Mouse (Mus musculus) large intestine, adult 2 months (tissue): ENCODE results near the gene Ssh2. TPM values are rescaled to one million over a fixed set of nuclear protein-coding genes. Genes with fewer than 3 reads are reported as not detected.

Experiments used
- DNase-seq: peaks from one replicate; pipeline ENCODE4 v3.0.0-alpha.2; 2012; ENCODE audit warnings: low read depth, low spot score
- WGBS: fragments of 180-500 bp; shearing (Covaris S2); methylation state at CpG from one replicate; pipeline ENCODE4 v1.1.7; 2018; 5-methylcytosine and 5-hydroxymethylcytosine counted together
- polyA plus RNA-seq: library from polyadenylated mRNA; depleted of rRNA; stranded (reverse); fragments of >200 nt; gene quantifications from 2 replicates; pipeline ENCODE4 v1.2.3, GENCODE M21; 2012

Ssh2 gene
- polyA plus RNA-seq, 1 experiment: 5.8 TPM

GRCm38 (mm10) chr11:77483043-77483442 is 267.0 kb downstream of the Ssh2 start:
- no peak for DNase-seq
- WGBS: 63% methylated on average over 3 of the region's 3 CpGs

GRCm38 (mm10) chr11:77483510-77484255 is 267.6 kb downstream of the Ssh2 start:
- DNase-seq: no peak
- 63% methylated on average over 11 of the region's 11 CpGs for WGBS

GRCm38 (mm10) chr11:77485229-77485628 is 269.1 kb downstream of the Ssh2 start:
- no peak for DNase-seq
- 71% methylated on average over 6 of the region's 6 CpGs for WGBS

GRCm38 (mm10) chr11:77486798-77487197 is 270.7 kb downstream of the Ssh2 start:
- 64% methylated on average over 5 of the region's 5 CpGs for WGBS
- no peak for DNase-seq

GRCm38 (mm10) chr11:77488771-77489581 is 272.9 kb downstream of the Ssh2 start:
- WGBS: 5% methylated on average over 55 of the region's 55 CpGs

GRCm38 (mm10) chr11:77489591-77490235 is 273.6 kb downstream of the Ssh2 start, which contains the start of gene Ankrd13b:
Gene Ankrd13b (minus strand): TSS chr11:77489678.
- DNase-seq: no peak

More at GRCm38 (mm10) chr11:77488771-77489581, 272.9 kb downstream of the Ssh2 start:
- DNase-seq: no peak

GRCm38 (mm10) chr11:77490451-77490850 is 274.4 kb downstream of the Ssh2 start:
- DNase-seq: no peak
- WGBS: 59% methylated on average over 6 of the region's 6 CpGs

More at GRCm38 (mm10) chr11:77489591-77490235, 273.6 kb downstream of the Ssh2 start, which contains the start of gene Ankrd13b:
- 2% methylated on average over 78 of the region's 87 CpGs for WGBS

GRCm38 (mm10) chr11:77491123-77491501 is 275.0 kb downstream of the Ssh2 start:
- DNase-seq: no peak
- 0% methylated on average over 13 of the region's 13 CpGs for WGBS

- 1% methylated on average over 23 of the region's 23 CpGs for WGBS
- no peak for DNase-seq
Observed at GRCm38 (mm10) chr11:77491502-77492291, 275.6 kb downstream of the Ssh2 start.

- DNase-seq: no peak
- 1% methylated on average over 18 of the region's 18 CpGs for WGBS
Observed at GRCm38 (mm10) chr11:77492311-77492871, 276.3 kb downstream of the Ssh2 start.

GRCm38 (mm10) chr11:77492911-77493332 is 276.8 kb downstream of the Ssh2 start:
- WGBS: under 1% methylated on average over 32 of the region's 32 CpGs
- DNase-seq: no peak

- WGBS: 1% methylated on average over 60 of the region's 74 CpGs
- no peak for DNase-seq
Observed at GRCm38 (mm10) chr11:77493512-77494343, 277.6 kb downstream of the Ssh2 start, which contains the start of gene Git1. Gene Git1 (plus strand): TSS chr11:77493562.

- WGBS: 16% methylated on average over 4 of the region's 4 CpGs
- no peak for DNase-seq
Observed at GRCm38 (mm10) chr11:77494344-77494676, 278.2 kb downstream of the Ssh2 start.

- 64% methylated on average over 6 of the region's 6 CpGs for WGBS
- DNase-seq: no peak
Observed at GRCm38 (mm10) chr11:77494782-77495181, 278.7 kb downstream of the Ssh2 start.

- no peak for DNase-seq
Observed at GRCm38 (mm10) chr11:77495507-77495906, 279.4 kb downstream of the Ssh2 start.

GRCm38 (mm10) chr11:77497341-77497756 is 281.3 kb downstream of the Ssh2 start:
- no peak for DNase-seq

GRCm38 (mm10) chr11:77497851-77498250 is 281.8 kb downstream of the Ssh2 start:
- WGBS: 75% methylated on average over 4 of the region's 4 CpGs
- DNase-seq: no peak

More at GRCm38 (mm10) chr11:77497341-77497756, 281.3 kb downstream of the Ssh2 start:
- 68% methylated on average over 6 of the region's 6 CpGs for WGBS
